Comparison of ENCODE assay signal across 1 mouse cellular context in genomic region chr15:80095596-80095995, GRCm38 (mm10).
TF ChIP-seq lines count a peak whose summit lies in the region.

No protein-coding gene starts in this region.

TF ChIP-seq in CH12.LX, 34 proteins besides CTCF, POLR2A, EP300 and RAD21 (continued from another document):
- no peak for TF ChIP-seq TCF12 (IDR thresholded peaks at IDR 0.05; ENCODE audit: low read depth, low read length)
- no peak for TF ChIP-seq ZMIZ1 (IDR thresholded peaks at IDR 0.05; ENCODE audit: low read depth, low read length)
- TF ChIP-seq NRF1 (IDR thresholded peaks at IDR 0.05; ENCODE audit: low read depth, low read length), result no peak
- TF ChIP-seq UBTF (IDR thresholded peaks at IDR 0.05; ENCODE audit: low read depth, low read length), result no peak
- TF ChIP-seq MAX (IDR thresholded peaks at IDR 0.05; ENCODE audit: low read length), result no peak
- TF ChIP-seq USF1 (IDR thresholded peaks at IDR 0.05; ENCODE audit: low read depth, low read length), result no peak
- TF ChIP-seq ZC3H11A (IDR thresholded peaks at IDR 0.05; ENCODE audit: low read depth, low read length), result no peak
- TF ChIP-seq MXI1 (IDR thresholded peaks at IDR 0.05; ENCODE audit: low read depth, low read length), result no peak
- TF ChIP-seq CHD2 (IDR thresholded peaks at IDR 0.05; ENCODE audit: low read length), result no peak
- no peak for TF ChIP-seq JUND (conservative IDR thresholded peaks at IDR 0.05; ENCODE audit: low read depth, low read length)
- TF ChIP-seq KAT2A (IDR thresholded peaks at IDR 0.05; ENCODE audit: insufficient replicate concordance, low read length), result no peak
- no peak for TF ChIP-seq GABPA (IDR thresholded peaks at IDR 0.05; ENCODE audit: insufficient replicate concordance, low read depth, low read length)
- TF ChIP-seq ETS1 (conservative IDR thresholded peaks at IDR 0.05; ENCODE audit: low read depth, low read length), result no peak
